Mouse (Mus musculus): Measurements from ENCODE around the gene Tec.

The Tec gene

GRCm38 (mm10) chr5:72743103-72743502 lies 125.2 kb downstream of the Tec start:
- no peak for DNase-seq (ENCODE audit: low read depth, low spot score)

GRCm38 (mm10) chr5:72736868-72737267 lies 131.4 kb downstream of the Tec start:
- DNase-seq (ENCODE audit: low read depth, low spot score) = no peak

GRCm38 (mm10) chr5:72736437-72736836 lies 131.8 kb downstream of the Tec start:
- no peak for DNase-seq (ENCODE audit: low read depth, low spot score)

- no peak for DNase-seq (ENCODE audit: low read depth, low spot score)
Measured at GRCm38 (mm10) chr5:72735763-72736162, 132.5 kb downstream of the Tec start.

- no peak for DNase-seq (ENCODE audit: low read depth, low spot score)
Measured at GRCm38 (mm10) chr5:72732885-72733284, 135.4 kb downstream of the Tec start.

- DNase-seq (ENCODE audit: low read depth, low spot score) = no peak
Measured at GRCm38 (mm10) chr5:72725404-72725803, 142.9 kb downstream of the Tec start.

GRCm38 (mm10) chr5:72723429-72723828 lies 144.9 kb downstream of the Tec start:
- no peak for DNase-seq (ENCODE audit: low read depth, low spot score)

- no peak for DNase-seq (ENCODE audit: low read depth, low spot score)
Measured at GRCm38 (mm10) chr5:72720587-72720986, 147.7 kb downstream of the Tec start.

- DNase-seq (ENCODE audit: low read depth, low spot score) = peak; percentile 21
Measured at GRCm38 (mm10) chr5:72710572-72711278, 157.6 kb downstream of the Tec start.

GRCm38 (mm10) chr5:72709976-72710375 lies 158.3 kb downstream of the Tec start:
- DNase-seq (ENCODE audit: low read depth, low spot score) = no peak

GRCm38 (mm10) chr5:72709451-72709850 lies 158.8 kb downstream of the Tec start:
- no peak for DNase-seq (ENCODE audit: low read depth, low spot score)

- no peak for DNase-seq (ENCODE audit: low read depth, low spot score)
Measured at GRCm38 (mm10) chr5:72706722-72707121, 161.6 kb downstream of the Tec start.

- no peak for DNase-seq (ENCODE audit: low read depth, low spot score)
Measured at GRCm38 (mm10) chr5:72706095-72706494, 162.2 kb downstream of the Tec start.
